Mouse (Mus musculus) forebrain, embryonic 16.5 days (tissue): ENCODE results near the gene Slc44a4. TPM values are rescaled to one million over a fixed set of nuclear protein-coding genes. Genes with fewer than 3 reads are reported as not detected.

Experiments used
- ATAC-seq: fragments of 200-750 bp; cut with Nextera tagmentation; 2 replicates; pipeline ENCODE4 v1.8.0; 2017; ENCODE audit warnings: mild to moderate bottlenecking, moderate library complexity
- H3K27ac ChIP-seq: fragments of 300-500 bp; sonication (generic); 2 replicates; pipeline ENCODE4 v1.5.1; 2014; ENCODE audit warnings: low read length, control low read depth
- H3K27me3 ChIP-seq: fragments of 300-500 bp; sonication (generic); replicated peaks from 2 replicates; pipeline ENCODE4 v1.6.1; 2014; ENCODE audit warnings: low read length; ENCODE audit not compliant: control insufficient read depth, insufficient read depth
- H3K36me3 ChIP-seq: fragments of 300-500 bp; sonication (generic); 2 replicates; pipeline ENCODE4 v1.6.1; 2014; ENCODE audit not compliant: control insufficient read depth, insufficient read depth
- H3K4me1 ChIP-seq: fragments of 300-500 bp; sonication (generic); replicated peaks from 2 replicates; pipeline ENCODE4 v1.6.1; 2014; ENCODE audit warnings: low read length; ENCODE audit not compliant: control insufficient read depth, insufficient read depth
- H3K4me2 ChIP-seq: fragments of 300-500 bp; sonication (generic); 2 replicates; pipeline ENCODE4 v1.6.1; 2014; ENCODE audit warnings: mild to moderate bottlenecking, low read length, control low read depth
- H3K4me3 ChIP-seq: fragments of 300-500 bp; sonication (generic); replicated peaks from 2 replicates; pipeline ENCODE4 v1.5.1; 2014; ENCODE audit warnings: mild to moderate bottlenecking, low read length, control low read depth
- H3K9ac ChIP-seq: fragments of 300-500 bp; sonication (generic); replicated peaks from 2 replicates; pipeline ENCODE4 v1.6.1; 2014; ENCODE audit warnings: low read depth, low read length, control low read depth
- H3K9me3 ChIP-seq: fragments of 300-500 bp; sonication (generic); 2 replicates; pipeline ENCODE4 v1.6.1; 2016; ENCODE audit warnings: low read length; ENCODE audit not compliant: control insufficient read depth
- WGBS: fragments of 180-500 bp; shearing (Covaris S2); extraction: QIAGEN DNeasy Blood & Tissue Kit; methylation state at CpG from one replicate; pipeline ENCODE4 v1.1.7; 2014; 5-methylcytosine and 5-hydroxymethylcytosine counted together
- polyA plus RNA-seq: library from polyadenylated mRNA; unstranded; fragments of >200 nt; fragmentation: Nextera tagmentation; extraction: Ambion mirVana; gene quantifications from 2 replicates; pipeline ENCODE4 v1.2.1, GENCODE M21; 2015

The Slc44a4 gene
- 0.09 TPM in 1 of 2 replicates, not detected in the other for polyA plus RNA-seq

DNA sequence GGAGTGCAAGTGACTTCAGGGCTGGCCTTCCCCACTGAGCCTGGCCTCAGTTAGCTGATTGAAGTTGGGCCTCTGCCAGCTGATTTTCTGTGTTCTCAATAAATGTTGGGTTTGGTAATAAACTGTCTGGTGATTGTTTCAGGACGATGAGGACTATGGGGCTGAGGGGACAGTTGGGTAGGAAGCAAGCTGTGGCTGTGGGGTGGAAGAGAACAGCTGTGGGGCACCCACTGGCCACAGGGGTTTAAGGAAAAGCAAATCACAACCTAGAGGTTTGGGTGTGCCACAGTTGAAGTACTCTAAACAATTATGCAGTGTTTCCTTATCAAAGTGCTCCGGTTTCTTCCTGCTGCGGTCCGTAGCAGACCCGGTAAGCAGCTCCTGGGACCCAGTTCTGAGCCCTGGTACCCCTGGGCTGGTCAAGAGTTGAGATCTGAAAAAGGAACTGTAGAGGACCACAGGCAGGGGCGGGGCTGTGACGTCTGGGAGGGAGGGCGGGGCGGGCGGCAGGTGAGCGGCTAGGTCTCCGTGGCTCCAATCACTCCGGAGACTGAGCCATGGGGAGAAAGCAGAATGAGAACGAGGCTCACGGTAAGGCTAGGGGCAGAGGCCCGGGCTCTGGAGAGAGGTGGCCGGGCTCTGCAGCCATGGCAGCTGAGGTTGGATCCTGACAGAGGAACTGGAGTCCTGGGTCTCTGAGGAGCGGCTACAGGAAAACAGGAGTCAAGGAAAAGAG is at the start of gene Slc44a4:
Gene Slc44a4 (plus strand): TSS at position 537 of the 736 bp plus-strand sequence.
- peaks cover 40% of the 10 kb centered on the region for H3K36me3 ChIP-seq
- no peak within 1 kb of the TSS for H3K9ac ChIP-seq
- H3K27ac ChIP-seq = no peak within 1 kb of the TSS
- no peak for ATAC-seq
- H3K27me3 ChIP-seq = no peaks in the 10 kb centered on the region
- no peaks in the 10 kb centered on the region for H3K4me1 ChIP-seq
- no peak within 1 kb of the TSS for H3K4me2 ChIP-seq
- H3K9me3 ChIP-seq = no peaks in the 10 kb centered on the region
- WGBS = 34% methylated on average over 18 of the region's 18 CpGs
- no peak within 1 kb of the TSS for H3K4me3 ChIP-seq

- Histone ChIP-seq H3K9ac (no peak overlapping the region), H3K27ac (no peak overlapping the region), H3K27me3 (no peaks in the 10 kb centered on the region), H3K4me1 (no peaks in the 10 kb centered on the region), H3K4me3 (no peak overlapping the region), H3K36me3 (no peaks in the 10 kb centered on the region), H3K4me2 (no peak overlapping the region), H3K9me3 (no peaks in the 10 kb centered on the region)
- 67% methylated on average over 7 of the region's 7 CpGs for WGBS
- no peak for ATAC-seq
Observed at GRCm38 (mm10) chr17:34865981-34866380, 48.3 kb upstream of the Slc44a4 start.

DNA sequence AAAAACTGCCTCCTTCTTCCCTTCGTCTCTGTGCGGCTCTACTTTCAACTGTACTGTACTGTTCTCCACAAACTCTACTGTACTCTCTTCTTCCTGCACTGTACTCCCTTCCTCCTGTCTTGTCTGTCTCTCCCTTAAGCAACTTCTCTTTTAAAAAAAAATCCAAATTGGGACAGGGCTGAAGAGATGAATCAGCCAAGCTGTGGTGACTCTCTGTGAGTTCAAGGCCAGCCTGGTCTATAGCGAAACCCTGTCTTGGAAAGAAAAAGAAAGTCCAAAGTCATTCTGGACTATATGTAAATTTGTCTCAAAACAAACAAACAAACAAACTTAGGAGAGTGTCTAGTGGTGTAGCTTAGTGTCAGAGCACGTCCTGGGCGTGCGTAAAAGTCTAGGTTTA is 39.9 kb upstream of the Slc44a4 start:
- Histone ChIP-seq H3K27me3 (no peaks in the 10 kb centered on the region), H3K4me2 (no peak overlapping the region), H3K9me3 (no peaks in the 10 kb centered on the region), H3K36me3 (no peaks in the 10 kb centered on the region), H3K9ac (no peak overlapping the region), H3K27ac (no peak overlapping the region), H3K4me1 (no peaks in the 10 kb centered on the region), H3K4me3 (no peak overlapping the region)
- WGBS = 90% methylated on average over 6 of the region's 6 CpGs
- no peak for ATAC-seq

GRCm38 (mm10) chr17:34879336-34879879 is 34.9 kb upstream of the Slc44a4 start, which contains the start of gene Zbtb12:
TSS of gene Zbtb12 (plus strand) at chr17:34879483.
- no peaks in the 10 kb centered on the region for H3K9me3 ChIP-seq
- WGBS = 66% methylated on average over 11 of the region's 11 CpGs
- H3K4me2 ChIP-seq = no peak within 1 kb of the TSS
- no peak for ATAC-seq
- H3K4me3 ChIP-seq = no peak within 1 kb of the TSS
- H3K36me3 ChIP-seq = no peaks in the 10 kb centered on the region
- H3K27ac ChIP-seq = no peak within 1 kb of the TSS
- no peak within 1 kb of the TSS for H3K9ac ChIP-seq
- H3K27me3 ChIP-seq = 0 out of 2 replicates have a peak, but pooled peaks cover 2% of the 10 kb centered on the region
- no peaks in the 10 kb centered on the region for H3K4me1 ChIP-seq

- Histone ChIP-seq H3K36me3 (no peaks in the 10 kb centered on the region), H3K27ac (no peak overlapping the region), H3K9ac (no peak overlapping the region), H3K27me3 (0 out of 2 replicates have a peak, but pooled peaks cover 3% of the 10 kb centered on the region), H3K9me3 (no peaks in the 10 kb centered on the region), H3K4me1 (no peaks in the 10 kb centered on the region), H3K4me2 (no peak overlapping the region), H3K4me3 (no peak overlapping the region)
- ATAC-seq = no peak
Observed at GRCm38 (mm10) chr17:34881166-34881565, 33.1 kb upstream of the Slc44a4 start.

DNA sequence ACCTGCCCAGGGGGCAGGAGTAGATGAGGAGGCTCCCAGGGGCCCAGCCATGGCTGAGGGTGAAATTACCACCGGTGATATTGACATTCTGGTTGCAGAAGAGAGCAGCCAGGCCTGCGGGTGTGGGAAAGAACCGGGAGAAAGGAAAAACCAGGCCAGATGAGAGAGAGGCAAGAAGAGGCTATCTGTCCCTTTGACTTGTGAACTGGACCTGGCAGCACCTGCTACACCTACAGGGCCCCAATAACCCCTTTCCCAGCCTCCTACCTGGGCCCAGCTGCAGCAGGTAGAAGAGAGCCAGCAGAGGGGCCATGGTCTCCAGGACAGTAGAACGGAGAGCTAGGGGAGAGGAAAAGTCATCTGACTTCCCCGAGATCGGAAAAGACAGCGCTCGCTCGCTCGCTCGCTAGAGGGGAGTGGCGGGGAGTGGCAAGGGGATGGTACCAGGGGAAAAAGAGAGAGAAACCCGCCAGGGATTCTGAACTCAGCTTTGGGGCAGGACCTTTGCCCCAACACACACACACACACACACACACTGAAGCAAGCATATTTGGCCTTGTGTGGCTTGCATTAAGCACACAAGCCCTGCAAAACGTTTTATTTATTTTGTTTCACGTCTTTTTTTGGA is 32.5 kb upstream of the Slc44a4 start, which contains the start of gene Gm20547:
Gene Gm20547 (minus strand): TSS at position 360 of the 628 bp plus-strand sequence.
- 7% methylated on average over 15 of the region's 15 CpGs for WGBS
- Histone ChIP-seq H3K4me1 (no peaks in the 10 kb centered on the region), H3K9me3 (no peaks in the 10 kb centered on the region), H3K4me3 (no peak within 1 kb of the TSS), H3K4me2 (no peak within 1 kb of the TSS), H3K36me3 (no peaks in the 10 kb centered on the region), H3K27me3 (0 out of 2 replicates have a peak, but pooled peaks cover 3% of the 10 kb centered on the region), H3K9ac (no peak within 1 kb of the TSS), H3K27ac (no peak within 1 kb of the TSS)
- ATAC-seq = no peak

DNA sequence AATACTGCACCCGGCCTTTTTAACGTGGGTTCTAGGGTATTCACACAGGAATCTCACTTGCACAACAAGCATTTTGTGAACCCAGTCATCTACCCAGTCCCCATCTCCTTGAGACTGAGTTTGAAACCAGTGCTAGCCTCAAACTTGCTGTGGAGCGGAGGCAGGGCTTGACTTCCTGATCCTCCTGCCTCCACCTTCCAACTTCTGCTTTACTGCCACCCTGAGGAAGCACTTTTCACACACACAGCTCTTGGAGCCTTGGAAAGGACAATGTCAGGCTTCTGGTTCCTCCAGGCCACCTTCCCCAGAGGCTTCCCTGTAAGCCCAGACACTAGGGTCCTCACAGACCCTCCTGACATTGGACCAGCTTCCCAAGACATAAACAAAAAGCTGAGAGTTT is 30.9 kb upstream of the Slc44a4 start:
- no peak for ATAC-seq
- WGBS = 71% methylated on average over 3 of the region's 3 CpGs

GRCm38 (mm10) chr17:34884704-34885103 is 29.6 kb upstream of the Slc44a4 start:
- Histone ChIP-seq H3K9me3 (no peaks in the 10 kb centered on the region), H3K4me3 (no peak overlapping the region), H3K36me3 (no peaks in the 10 kb centered on the region), H3K4me1 (no peaks in the 10 kb centered on the region), H3K4me2 (no peak overlapping the region), H3K9ac (no peak overlapping the region), H3K27me3 (0 out of 2 replicates have a peak, but pooled peaks cover 3% of the 10 kb centered on the region), H3K27ac (no peak overlapping the region)
- ATAC-seq = no peak
- 87% methylated on average over 6 of the region's 6 CpGs for WGBS

More for the DNA sequence above, 30.9 kb upstream of the Slc44a4 start:
- no peak overlapping the region for H3K27ac ChIP-seq
- no peak overlapping the region for H3K9ac ChIP-seq
- H3K4me1 ChIP-seq = no peaks in the 10 kb centered on the region
- no peak overlapping the region for H3K4me2 ChIP-seq
- no peak overlapping the region for H3K4me3 ChIP-seq
- H3K27me3 ChIP-seq = 0 out of 2 replicates have a peak, but pooled peaks cover 3% of the 10 kb centered on the region
- no peaks in the 10 kb centered on the region for H3K9me3 ChIP-seq
- H3K36me3 ChIP-seq = no peaks in the 10 kb centered on the region

GRCm38 (mm10) chr17:34885615-34886014 is 28.7 kb upstream of the Slc44a4 start:
- ATAC-seq = no peak
- Histone ChIP-seq H3K27ac (no peak overlapping the region), H3K4me2 (no peak overlapping the region), H3K4me3 (no peak overlapping the region), H3K36me3 (no peaks in the 10 kb centered on the region), H3K9me3 (no peaks in the 10 kb centered on the region), H3K27me3 (0 out of 2 replicates have a peak, but pooled peaks cover 3% of the 10 kb centered on the region), H3K9ac (no peak overlapping the region), H3K4me1 (no peaks in the 10 kb centered on the region)
- WGBS = 83% methylated on average over 3 of the region's 3 CpGs
